Mouse (Mus musculus): ENCODE measurements around the gene Il10. TPM values are rescaled to one million over a fixed set of nuclear protein-coding genes. Genes with fewer than 3 reads are reported as not detected.

The Il10 gene
- total and polyA plus RNA-seq, 2 experiments from 2014 or later, result not detected

DNA sequence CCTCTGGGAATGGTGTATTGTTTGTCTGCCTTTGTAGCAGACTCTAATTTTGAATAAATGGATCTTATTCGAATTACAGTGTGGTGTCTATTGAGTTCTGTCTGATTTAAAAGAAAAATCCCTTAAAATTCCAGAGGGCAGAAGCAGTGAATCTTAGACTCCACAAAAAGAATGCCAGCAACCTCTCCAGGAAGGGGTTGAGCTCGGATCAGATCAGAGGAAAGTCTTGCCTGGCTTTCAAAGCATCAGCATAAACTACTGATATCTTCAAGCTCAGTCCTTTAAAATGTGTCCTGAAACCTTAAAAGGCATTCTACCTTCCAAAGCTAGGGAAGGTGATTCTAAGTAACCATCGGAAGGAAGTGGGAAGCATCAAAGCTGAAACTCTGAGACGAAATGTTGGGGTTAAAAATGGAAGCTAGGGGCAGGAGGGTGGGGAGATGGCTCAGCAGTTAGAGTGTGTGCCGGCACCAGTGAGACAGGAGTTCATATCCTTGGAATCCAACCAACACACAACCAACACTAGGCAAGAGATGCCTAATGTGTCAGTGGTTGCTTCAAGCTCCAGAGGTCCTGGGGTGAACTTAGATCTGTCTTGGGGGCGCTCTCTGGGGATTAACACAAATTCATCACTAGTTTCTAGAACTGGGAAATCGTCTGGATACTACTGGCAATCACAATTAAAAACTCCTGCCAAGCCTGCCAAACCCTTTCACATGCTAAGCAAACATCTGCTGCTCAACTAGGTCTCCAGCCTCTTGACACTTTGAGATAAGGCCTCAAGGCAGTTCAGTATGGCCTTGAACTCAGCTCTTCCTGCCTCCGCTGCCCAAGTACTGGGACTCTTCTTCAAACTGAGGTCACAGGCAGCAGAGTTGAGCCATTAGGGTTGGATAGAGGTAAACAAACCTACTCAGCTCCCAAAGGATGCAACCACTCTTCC is 5.5 kb downstream of the Il10 start:
- no peak for DNase-seq (ENCODE audit: low spot score)
- Histone ChIP-seq H3K27me3 (ENCODE audit: insufficient read depth, low read length) (no peaks in the 10 kb centered on the region), H3K4me3 (ENCODE audit: low read length) (no peak overlapping the region), H3K27ac (no peak overlapping the region), H3K4me1 (ENCODE audit: insufficient read depth, low read length) (no peaks in the 10 kb centered on the region), H3K9ac (replicated peaks; ENCODE audit: low read length) (no peak overlapping the region), H3K4me2 (ENCODE audit: low read depth, low read length) (no peak overlapping the region), H3K36me3 (ENCODE audit: insufficient read depth, low read length) (no peaks in the 10 kb centered on the region), H3K9me3 (ENCODE audit: low read length) (no peaks in the 10 kb centered on the region)
- no peak for TF ChIP-seq CTCF (IDR thresholded peaks at IDR 0.05; ENCODE audit: low read depth)
- no peak for ATAC-seq
- WGBS, result 81% methylated on average over 8 of the region's 8 CpGs

DNA sequence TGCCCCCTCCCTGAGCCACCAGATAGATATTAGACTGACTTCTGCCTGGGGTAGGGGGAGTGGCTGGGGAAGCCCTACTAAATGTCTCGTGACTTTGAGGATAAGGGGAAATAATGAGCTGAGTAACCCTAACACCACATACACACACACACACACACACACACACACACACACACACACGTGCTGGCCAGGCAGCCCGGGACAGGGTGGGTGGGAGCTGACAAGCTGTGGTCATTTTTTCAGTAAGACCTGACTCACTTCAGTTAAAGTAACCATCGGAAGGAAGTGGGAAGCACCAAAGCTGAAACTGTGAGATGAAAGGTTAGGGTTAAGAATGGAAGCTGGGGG is 6.2 kb downstream of the Il10 start:
- no peak for DNase-seq (ENCODE audit: low spot score)
- H3K27me3 ChIP-seq (ENCODE audit: insufficient read depth, low read length), result no peaks in the 10 kb centered on the region
- H3K4me1 ChIP-seq (ENCODE audit: insufficient read depth, low read length), result no peaks in the 10 kb centered on the region
- H3K27ac ChIP-seq, result no peak overlapping the region
- H3K9me3 ChIP-seq (ENCODE audit: low read length), result no peaks in the 10 kb centered on the region
- 79% methylated on average over 4 of the region's 4 CpGs for WGBS
- ATAC-seq, result no peak
- H3K4me3 ChIP-seq (ENCODE audit: low read length), result no peak overlapping the region
- H3K36me3 ChIP-seq (ENCODE audit: insufficient read depth, low read length), result no peaks in the 10 kb centered on the region
- no peak overlapping the region for H3K4me2 ChIP-seq (ENCODE audit: low read depth, low read length)
- no peak for TF ChIP-seq CTCF (IDR thresholded peaks at IDR 0.05; ENCODE audit: low read depth)
- H3K9ac ChIP-seq (replicated peaks; ENCODE audit: low read length), result no peak overlapping the region

DNA sequence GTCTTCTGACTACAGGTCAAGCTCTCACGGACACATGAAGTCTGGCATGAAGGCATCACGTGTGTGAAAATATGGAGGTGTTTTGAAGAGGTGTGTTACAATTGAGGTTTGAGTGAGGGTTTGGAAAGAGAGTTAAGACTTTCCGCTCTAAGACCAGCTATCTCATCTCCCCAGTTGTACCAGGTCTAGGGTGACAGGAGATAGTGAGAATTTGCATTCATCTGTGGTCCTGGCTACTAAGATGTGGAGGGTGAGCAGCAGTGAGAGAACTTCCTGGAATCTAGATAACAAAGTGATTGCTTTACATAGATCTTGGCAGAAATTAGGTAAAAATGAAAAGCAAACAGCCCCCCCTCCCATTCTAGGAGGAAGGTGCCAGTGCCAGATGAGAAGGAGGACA is 9.6 kb downstream of the Il10 start:
- Histone ChIP-seq H3K36me3 (ENCODE audit: insufficient read depth, low read length) (no peaks in the 10 kb centered on the region), H3K27ac (no peak overlapping the region), H3K4me3 (ENCODE audit: low read length) (no peak overlapping the region), H3K9ac (replicated peaks; ENCODE audit: low read length) (no peak overlapping the region), H3K4me1 (ENCODE audit: insufficient read depth, low read length) (no peaks in the 10 kb centered on the region), H3K4me2 (ENCODE audit: low read depth, low read length) (no peak overlapping the region), H3K27me3 (ENCODE audit: insufficient read depth, low read length) (no peaks in the 10 kb centered on the region), H3K9me3 (ENCODE audit: low read length) (no peaks in the 10 kb centered on the region)
- DNase-seq (ENCODE audit: low spot score) (no peak), ATAC-seq (no peak)
- no peak for TF ChIP-seq CTCF (IDR thresholded peaks at IDR 0.05; ENCODE audit: low read depth)
- WGBS, result 91% methylated on average over 3 of the region's 3 CpGs

DNA sequence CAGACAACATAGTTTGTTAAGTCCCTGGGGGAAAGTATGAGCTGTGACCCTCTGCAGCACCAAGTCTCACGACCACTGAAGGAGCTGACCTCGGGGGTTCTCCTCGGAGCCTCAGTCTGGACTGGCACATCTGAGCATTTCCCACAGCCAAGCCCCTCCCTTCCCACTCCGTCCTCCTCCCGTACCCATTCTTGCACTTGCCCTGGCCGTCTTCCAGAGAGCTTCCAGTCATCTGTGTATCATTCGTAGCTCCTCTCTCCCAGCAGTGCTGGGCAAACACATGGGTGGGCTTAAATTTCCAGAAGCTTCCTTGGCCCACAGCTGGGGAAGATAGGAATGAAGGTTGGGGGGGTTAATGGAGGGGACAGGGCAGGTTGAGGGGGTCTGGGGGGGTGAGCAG is 10.6 kb downstream of the Il10 start:
- no peak overlapping the region for H3K9ac ChIP-seq (replicated peaks; ENCODE audit: low read length)
- no peak overlapping the region for H3K4me3 ChIP-seq (ENCODE audit: low read length)
- WGBS, result 30% methylated on average over 7 of the region's 7 CpGs
- no peaks in the 10 kb centered on the region for H3K36me3 ChIP-seq (ENCODE audit: insufficient read depth, low read length)
- no peak for TF ChIP-seq CTCF (IDR thresholded peaks at IDR 0.05; ENCODE audit: low read depth)
- ATAC-seq, result 0 out of 2 replicates have a peak, but pooled peaks have one; percentile 35
- no peaks in the 10 kb centered on the region for H3K27me3 ChIP-seq (ENCODE audit: insufficient read depth, low read length)
- no peaks in the 10 kb centered on the region for H3K4me1 ChIP-seq (ENCODE audit: insufficient read depth, low read length)
- no peak overlapping the region for H3K27ac ChIP-seq
- H3K4me2 ChIP-seq (ENCODE audit: low read depth, low read length), result no peak overlapping the region
- no peaks in the 10 kb centered on the region for H3K9me3 ChIP-seq (ENCODE audit: low read length)
- peak; percentile 24 for DNase-seq (ENCODE audit: low spot score)

DNA sequence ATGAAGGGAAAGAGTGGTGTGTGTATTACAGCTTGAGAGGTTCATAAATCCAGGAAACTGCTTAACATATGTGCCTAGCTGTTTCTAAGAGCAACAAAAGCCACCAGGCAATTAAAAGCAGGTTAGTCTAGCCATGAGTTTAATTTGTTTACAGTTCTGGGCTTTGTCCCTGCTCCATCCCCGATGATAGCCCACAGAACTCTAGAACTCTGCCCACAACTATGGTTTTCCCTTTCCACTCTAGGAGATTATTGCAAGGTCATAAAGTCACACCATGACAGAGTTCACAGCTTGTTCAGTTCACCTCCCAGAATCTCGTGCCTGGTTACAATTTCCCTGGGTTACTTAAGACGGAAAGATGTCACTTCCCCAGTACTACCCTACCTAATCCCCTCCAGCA is 11.6 kb downstream of the Il10 start:
- 50% methylated on average over 3 of the region's 3 CpGs for WGBS
- Histone ChIP-seq H3K9me3 (ENCODE audit: low read length) (no peaks in the 10 kb centered on the region), H3K27me3 (ENCODE audit: insufficient read depth, low read length) (no peaks in the 10 kb centered on the region), H3K4me2 (ENCODE audit: low read depth, low read length) (no peak overlapping the region), H3K36me3 (ENCODE audit: insufficient read depth, low read length) (no peaks in the 10 kb centered on the region), H3K27ac (no peak overlapping the region), H3K4me3 (ENCODE audit: low read length) (no peak overlapping the region), H3K9ac (replicated peaks; ENCODE audit: low read length) (no peak overlapping the region), H3K4me1 (ENCODE audit: insufficient read depth, low read length) (no peaks in the 10 kb centered on the region)
- DNase-seq (ENCODE audit: low spot score) (no peak), ATAC-seq (no peak)
- TF ChIP-seq CTCF (IDR thresholded peaks at IDR 0.05; ENCODE audit: low read depth), result no peak

DNA sequence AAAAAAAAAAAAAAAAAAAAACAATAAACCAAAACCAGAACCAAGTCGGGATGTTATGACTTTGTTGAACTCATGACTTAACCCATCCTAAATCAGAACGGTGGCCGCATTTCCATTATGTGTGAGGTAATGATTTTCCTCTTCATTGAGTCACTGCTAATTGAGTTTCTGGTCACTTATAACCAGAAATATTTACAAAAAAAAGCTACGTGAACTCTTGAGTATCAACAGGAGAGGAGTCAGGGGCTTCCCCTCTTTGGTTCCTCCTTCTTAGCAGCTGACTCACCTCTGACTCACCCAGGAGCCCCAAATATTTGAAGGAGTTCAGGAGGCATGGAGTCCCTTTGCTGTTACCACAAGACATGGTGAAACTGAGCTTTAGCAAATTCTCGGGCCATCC is 18.4 kb downstream of the Il10 start:
- TF ChIP-seq CTCF (IDR thresholded peaks at IDR 0.05; ENCODE audit: low read depth), result no peak
- H3K9ac ChIP-seq (replicated peaks; ENCODE audit: low read length), result no peak overlapping the region
- no peak overlapping the region for H3K4me2 ChIP-seq (ENCODE audit: low read depth, low read length)
- no peaks in the 10 kb centered on the region for H3K36me3 ChIP-seq (ENCODE audit: insufficient read depth, low read length)
- peaks cover 6% of the 10 kb centered on the region; the same call in 1 of the 2 replicates for H3K9me3 ChIP-seq (ENCODE audit: low read length)
- H3K27me3 ChIP-seq (ENCODE audit: insufficient read depth, low read length), result no peaks in the 10 kb centered on the region
- DNase-seq (ENCODE audit: low spot score) (no peak), ATAC-seq (no peak)
- whole genome bisulfite sequencing, result 90% methylated on average over 5 of the region's 5 CpGs
- no peaks in the 10 kb centered on the region for H3K4me1 ChIP-seq (ENCODE audit: insufficient read depth, low read length)
- no peak overlapping the region for H3K27ac ChIP-seq
- H3K4me3 ChIP-seq (ENCODE audit: low read length), result no peak overlapping the region

DNA sequence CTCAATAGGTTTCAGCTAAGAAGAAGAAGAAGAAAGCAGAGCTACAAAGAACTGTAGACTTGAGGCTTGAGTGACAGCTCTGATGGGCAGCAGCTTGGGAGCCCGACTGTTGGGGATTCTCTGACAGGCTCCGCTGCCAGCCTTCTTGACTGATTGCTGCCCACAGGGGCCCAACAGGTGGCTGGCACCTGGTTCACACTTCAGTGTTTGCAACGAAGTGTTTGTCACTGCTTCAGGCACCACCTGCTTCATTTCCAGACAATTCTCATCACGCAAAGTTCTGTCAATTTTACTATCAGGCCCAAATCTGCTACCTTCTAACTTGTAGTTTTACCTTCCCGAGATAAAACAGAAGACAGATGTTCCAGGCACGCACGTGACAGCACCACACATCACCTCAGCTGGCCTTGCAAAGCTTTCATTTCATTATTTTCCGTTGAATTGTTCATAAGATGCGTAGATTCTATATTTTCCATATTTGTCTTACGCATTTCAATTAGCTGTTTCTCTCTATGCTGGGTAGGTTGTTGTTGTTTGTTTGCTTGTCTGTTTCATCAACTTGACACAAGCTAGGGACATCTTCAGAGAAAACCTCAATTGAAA is 18.9 kb downstream of the Il10 start:
- Histone ChIP-seq H3K36me3 (ENCODE audit: insufficient read depth, low read length) (no peaks in the 10 kb centered on the region), H3K9me3 (ENCODE audit: low read length) (peaks cover 6% of the 10 kb centered on the region; the same call in 1 of the 2 replicates), H3K27ac (no peak overlapping the region), H3K9ac (replicated peaks; ENCODE audit: low read length) (no peak overlapping the region), H3K4me3 (ENCODE audit: low read length) (no peak overlapping the region), H3K4me2 (ENCODE audit: low read depth, low read length) (no peak overlapping the region), H3K4me1 (ENCODE audit: insufficient read depth, low read length) (no peaks in the 10 kb centered on the region), H3K27me3 (ENCODE audit: insufficient read depth, low read length) (no peaks in the 10 kb centered on the region)
- DNase-seq (ENCODE audit: low spot score), result no peak
- WGBS, result 90% methylated on average over 10 of the region's 10 CpGs
- no peak for TF ChIP-seq CTCF (IDR thresholded peaks at IDR 0.05; ENCODE audit: low read depth)
- no peak for ATAC-seq
